Mouse (Mus musculus) myocyte (in vitro differentiated cells): ENCODE results near the gene Myt1l.

ENCODE experiments used
- CEBPB ChIP-seq: IDR thresholded peaks from 2 replicates; pipeline ENCODE4 v1.6.1; 2011; ENCODE audit warnings: mild to moderate bottlenecking, moderate library complexity; ENCODE audit not compliant: poor library complexity, insufficient read depth, severe bottlenecking
- E2F4 ChIP-seq: IDR thresholded peaks from one replicate; pipeline ENCODE4 v1.6.1; 2011; ENCODE audit warnings: mild to moderate bottlenecking, control low read depth, moderate library complexity; ENCODE audit not compliant: insufficient read depth
- MAX ChIP-seq: IDR thresholded peaks from one replicate; pipeline ENCODE4 v1.6.1; 2011; ENCODE audit warnings: low read depth, mild to moderate bottlenecking, control low read depth
- MYOD1 ChIP-seq, 3 experiments: IDR thresholded peaks; one replicate each; pipeline ENCODE4 v1.6.1; 2011; ENCODE audit warnings: control low read depth in 2 of 3, low read depth in 2 of 3, mild to moderate bottlenecking in 2 of 3, moderate library complexity in 1 of 3; ENCODE audit not compliant: insufficient read length in 2 of 3, control insufficient read depth in 1 of 3
- POLR2A ChIP-seq: IDR thresholded peaks from one replicate; pipeline ENCODE4 v1.6.1; 2011; ENCODE audit warnings: low read depth, mild to moderate bottlenecking, control low read depth, moderate library complexity; ENCODE audit not compliant: insufficient read length
- POLR2AphosphoS2 ChIP-seq: IDR thresholded peaks from one replicate; pipeline ENCODE4 v1.6.1; 2011; ENCODE audit warnings: low read depth, control low read depth; ENCODE audit not compliant: insufficient read length
- SRF ChIP-seq: IDR thresholded peaks from one replicate; pipeline ENCODE4 v1.6.1; 2011; ENCODE audit warnings: low read depth; ENCODE audit not compliant: control insufficient read depth, insufficient read length
- TCF12 ChIP-seq: IDR thresholded peaks from one replicate; pipeline ENCODE4 v1.6.1; 2011; ENCODE audit warnings: mild to moderate bottlenecking, control low read depth; ENCODE audit not compliant: poor library complexity, insufficient read depth, severe bottlenecking
- TCF3 ChIP-seq: IDR thresholded peaks from one replicate; pipeline ENCODE4 v1.6.1; 2011; ENCODE audit warnings: low read depth, control low read depth; ENCODE audit not compliant: insufficient read length
- USF1 ChIP-seq: IDR thresholded peaks from one replicate; pipeline ENCODE4 v1.6.1; 2011; ENCODE audit warnings: low read depth, mild to moderate bottlenecking, control low read depth, moderate library complexity

DNA sequence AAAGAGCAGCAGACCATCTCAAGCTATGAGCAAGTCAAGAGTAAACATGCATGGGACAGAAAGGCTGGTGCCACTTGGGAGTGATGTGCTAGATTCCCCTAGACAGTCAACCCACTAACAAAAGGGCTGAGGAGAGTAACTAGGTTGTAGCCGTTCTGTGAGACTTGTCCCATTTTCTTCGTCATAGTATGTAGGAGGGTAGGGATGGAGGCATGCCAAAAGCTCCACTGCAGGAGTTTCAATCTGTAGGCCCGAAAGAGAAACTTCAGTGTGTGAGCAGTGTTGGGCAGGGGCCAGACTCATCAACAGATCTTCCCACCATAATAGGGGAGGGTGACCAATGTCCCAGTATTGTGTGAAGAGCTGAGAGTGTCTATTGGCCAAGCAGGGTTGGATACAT is 178.9 kb downstream of the Myt1l start:
- TF ChIP-seq TCF12 (no peak), POLR2A (no peak), MYOD1 (IDR thresholded peaks at IDR 0.05; ENCODE audit: control insufficient read depth in 1 of 3, insufficient read length in 2 of 3, low read depth in 2 of 3) (no peak), SRF (no peak), POLR2AphosphoS2 (no peak), E2F4 (no peak), USF1 (no peak), CEBPB (no peak), TCF3 (no peak), MAX (no peak)
